Mouse (Mus musculus) 3134 (cell line): ENCODE measurements around the gene Frmd4a.

Source experiments
- DNase-seq: peaks from one replicate; pipeline ENCODE4 v3.0.0-alpha.2; 2011; ENCODE audit warnings: low spot score; ENCODE audit not compliant: insufficient read length; ENCODE audit errors: extremely low read depth

The Frmd4a gene

DNA sequence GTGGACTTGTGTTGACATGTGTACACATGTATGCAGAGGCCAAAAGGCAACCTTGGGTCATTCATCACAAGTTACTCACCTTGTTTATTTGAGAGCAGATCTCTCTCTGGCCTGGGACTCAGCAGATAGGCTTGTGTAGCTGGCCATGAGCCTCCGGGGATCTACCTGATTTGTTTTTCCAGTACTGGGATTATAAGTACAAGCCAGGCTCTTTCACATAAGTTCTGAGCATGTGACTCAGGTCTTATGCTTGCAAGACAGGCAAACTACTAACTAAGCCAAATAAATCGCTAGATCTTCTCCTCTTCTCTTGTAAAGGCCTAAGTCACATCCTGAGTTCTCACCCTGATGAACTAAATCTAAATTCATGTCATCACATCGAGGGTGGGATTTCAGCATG, 361.3 kb downstream of the Frmd4a start:
- DNase-seq = no peak

DNA sequence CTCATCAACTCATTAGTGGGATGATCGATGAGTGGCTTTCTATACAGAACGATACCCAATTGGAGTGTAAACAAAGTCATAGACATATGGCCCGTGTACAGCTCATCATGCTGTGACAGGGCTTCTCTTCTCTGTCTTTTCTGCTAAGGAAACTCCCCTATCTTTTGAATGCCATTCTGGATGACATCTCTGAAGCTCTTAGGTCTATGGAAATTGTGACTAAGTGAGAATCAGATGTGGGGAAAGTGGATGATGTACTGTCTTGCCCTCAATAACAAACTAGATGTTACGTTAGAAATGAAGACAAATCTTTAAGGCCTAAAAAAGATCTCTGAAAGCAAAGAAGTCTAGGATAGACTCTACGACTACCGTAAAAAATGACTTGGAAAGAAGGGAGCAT, 362.9 kb downstream of the Frmd4a start:
- DNase-seq = no peak

DNA sequence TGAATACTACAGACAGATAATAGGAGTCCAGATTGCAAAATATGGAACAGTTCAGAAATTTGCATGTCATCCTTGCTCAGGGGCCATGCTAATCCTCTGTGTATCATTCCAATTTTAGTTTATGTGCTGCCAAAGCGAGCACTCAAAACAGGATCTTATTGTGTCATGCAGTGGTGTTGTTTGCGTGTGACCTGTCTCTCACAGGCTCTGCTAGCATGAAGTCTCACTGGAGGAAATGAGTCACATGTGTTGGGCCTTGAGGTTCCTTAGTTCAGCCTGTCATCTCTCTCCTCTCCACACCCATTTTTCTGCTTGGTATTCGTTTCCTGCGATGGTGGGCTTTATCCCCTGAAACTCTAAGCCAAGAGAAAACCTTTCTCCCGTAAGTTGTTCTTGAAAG, 363.4 kb downstream of the Frmd4a start:
- no peak for DNase-seq

DNA sequence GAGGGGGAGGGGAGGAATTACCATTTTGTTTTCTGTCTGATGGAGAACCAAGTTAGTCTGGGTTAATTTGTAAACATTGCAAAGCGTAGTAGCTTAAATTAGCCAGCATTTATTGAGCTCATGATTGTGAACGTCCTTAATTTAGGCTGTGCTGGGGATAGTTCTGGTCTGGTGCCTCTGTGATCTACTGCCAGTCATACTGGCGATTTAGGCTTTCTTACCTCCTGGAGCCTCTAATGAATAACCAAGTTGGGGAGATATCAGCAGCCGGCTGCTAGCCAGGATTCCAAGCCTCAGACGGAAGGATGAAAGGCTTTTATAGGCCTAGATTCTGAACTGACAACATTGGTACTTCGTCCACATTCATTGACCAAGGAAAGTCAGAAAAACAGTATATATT, 369.0 kb downstream of the Frmd4a start:
- DNase-seq = no peak

GRCm38 (mm10) chr2:4389330-4389729, 371.8 kb downstream of the Frmd4a start:
- DNase-seq = no peak

- no peak for DNase-seq
These were observed 373.6 kb downstream of the Frmd4a start for GRCm38 (mm10) chr2:4391091-4391490.

DNA sequence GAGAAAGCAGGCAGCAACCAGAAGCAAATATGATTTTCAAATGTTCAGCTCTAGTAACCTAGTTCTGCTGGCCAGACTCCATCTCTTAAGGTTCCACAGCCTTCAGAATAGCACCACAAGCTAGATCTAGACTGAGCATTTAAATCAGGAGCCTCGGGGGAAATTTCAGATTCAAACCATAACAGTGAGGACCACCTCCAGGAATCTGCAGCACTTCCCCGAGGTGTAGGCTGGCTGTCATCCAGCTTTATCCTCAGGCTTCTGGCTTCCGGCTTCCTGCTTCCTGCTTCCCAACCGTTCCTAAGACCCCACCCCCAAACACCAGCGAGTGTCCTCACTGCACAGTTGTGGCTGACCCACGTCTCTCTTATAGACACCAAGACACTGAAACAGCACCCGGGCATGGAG, 374.2 kb downstream of the Frmd4a start:
- no peak for DNase-seq

DNA sequence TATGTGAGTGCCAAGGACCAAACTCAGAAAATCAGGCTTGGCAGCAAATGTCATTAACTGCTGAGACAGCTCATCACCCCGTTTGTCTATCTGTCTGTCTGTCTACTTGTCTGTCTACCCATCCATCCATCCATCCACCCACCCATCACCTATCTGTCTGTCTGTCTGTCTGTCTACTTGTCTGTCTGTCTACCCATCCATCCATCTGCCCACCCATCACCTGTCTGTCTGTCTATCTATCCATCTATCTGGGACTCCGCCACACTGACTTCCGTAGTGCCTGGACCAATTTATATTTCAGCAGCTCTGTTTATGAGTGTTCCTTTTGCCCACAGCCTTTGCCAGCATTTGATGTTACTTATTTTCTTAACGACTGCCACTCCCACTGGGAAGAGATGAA, 375.5 kb downstream of the Frmd4a start:
- DNase-seq = no peak

- DNase-seq = no peak
These were observed 377.1 kb downstream of the Frmd4a start for GRCm38 (mm10) chr2:4394641-4395040.

GRCm38 (mm10) chr2:4399721-4400120, 382.2 kb downstream of the Frmd4a start:
- no peak for DNase-seq

DNA sequence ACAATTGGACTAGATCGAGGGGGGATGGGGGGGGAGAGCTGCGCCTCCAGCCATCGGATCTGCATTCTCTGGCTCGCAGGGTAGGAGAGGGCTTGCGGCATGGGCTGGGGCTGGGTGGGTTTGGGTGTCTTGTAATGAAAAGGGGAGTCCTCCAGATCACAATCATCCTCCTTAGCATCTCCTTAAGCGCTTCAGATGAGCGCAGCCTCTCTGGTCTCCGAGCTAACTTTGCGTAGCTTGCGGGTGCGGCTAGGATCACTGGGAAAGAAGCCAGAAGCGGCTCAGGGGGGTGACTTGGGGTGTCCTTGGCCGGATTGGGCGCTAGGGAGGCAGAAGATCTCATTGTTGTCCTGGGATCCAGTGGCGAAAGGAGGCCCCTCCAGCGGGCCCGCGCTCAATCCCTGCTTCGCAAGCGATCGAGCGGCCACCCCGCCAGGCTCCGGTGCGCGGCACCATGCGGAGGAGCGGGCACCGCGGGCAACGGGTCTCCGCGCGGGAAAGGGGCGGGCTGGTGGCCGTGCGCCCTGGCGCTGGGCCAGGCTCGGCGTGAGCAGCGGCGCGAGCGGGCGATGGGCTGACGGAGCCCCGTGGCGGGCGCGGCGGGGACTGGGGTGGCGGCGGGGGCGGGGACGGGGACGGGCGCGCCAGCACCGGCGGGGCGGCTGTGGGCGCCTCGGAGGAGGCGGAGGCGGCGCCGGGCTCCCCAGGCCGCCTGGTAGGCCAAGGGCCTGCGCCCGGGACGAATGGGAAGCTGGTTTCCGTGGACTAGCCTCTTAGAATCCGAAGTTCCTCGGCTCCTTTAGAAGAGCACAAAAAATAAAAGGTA, 383.5 kb downstream of the Frmd4a start:
- DNase-seq = no peak

DNA sequence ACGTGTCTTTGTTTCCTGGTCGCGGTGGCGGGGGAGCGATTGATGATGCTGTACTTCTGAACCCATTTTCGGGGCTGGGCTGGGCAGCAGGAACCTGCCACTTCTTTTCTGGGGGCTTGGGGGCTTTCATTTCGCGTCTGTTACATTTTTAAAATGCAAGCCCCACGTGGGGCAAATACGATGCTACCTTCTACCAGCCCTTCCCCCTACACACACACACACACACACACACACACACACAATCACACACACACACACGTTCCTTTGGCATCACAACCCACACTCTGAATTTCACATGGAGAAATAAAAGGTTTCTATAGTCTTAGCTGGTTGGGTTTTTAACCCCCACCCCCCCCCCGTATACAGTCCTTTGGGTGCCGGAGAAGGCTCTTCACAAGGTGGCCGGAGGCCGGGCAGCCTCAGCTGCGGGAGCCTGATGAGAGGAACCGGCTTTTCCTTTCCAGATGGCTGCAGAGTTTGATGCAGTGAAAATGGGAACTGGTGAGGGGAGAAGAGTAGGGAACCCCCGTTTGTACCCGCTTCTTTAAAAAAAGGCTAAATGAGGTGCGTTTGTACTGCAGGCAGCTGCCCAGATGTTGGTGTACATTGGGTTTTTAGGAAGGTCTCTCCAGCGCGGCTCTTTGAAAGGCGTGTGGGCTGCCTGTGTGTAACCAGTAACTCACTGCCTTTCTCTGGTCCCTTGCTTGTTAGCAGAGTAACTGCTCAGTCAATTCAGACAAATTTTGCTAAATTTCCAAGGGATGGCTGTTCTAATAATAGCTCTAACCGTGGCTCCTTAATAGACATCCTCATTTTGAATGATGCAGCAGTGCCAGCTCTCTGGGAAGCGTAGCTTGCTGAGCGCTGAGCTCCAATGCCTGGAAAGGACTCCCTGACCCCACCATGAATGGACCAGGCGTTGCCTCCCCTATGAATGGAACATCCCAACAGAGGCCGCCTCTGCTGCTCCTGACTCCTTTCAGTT, 384.4 kb downstream of the Frmd4a start:
- DNase-seq = no peak

DNA sequence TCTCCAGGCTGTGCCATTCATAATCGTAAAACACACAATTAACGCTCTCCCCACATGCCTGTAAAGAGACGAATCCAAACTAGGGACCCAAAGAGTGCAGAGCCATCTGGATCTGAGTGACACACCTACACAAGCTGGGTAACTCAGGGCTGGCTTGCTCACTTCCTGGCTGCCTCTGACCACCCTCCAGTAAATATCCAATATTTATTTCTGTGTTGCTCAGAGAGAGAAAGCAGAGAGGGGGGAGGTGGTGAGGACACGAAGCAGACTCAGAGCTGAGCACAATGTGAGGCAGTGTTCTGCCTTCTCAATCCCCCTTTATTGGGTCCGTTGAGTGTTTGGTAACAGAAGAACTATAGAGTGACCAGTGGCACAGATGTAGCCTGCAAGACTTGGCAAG, 389.5 kb downstream of the Frmd4a start:
- no peak for DNase-seq

- no peak for DNase-seq
These were observed 392.4 kb downstream of the Frmd4a start for GRCm38 (mm10) chr2:4409810-4410433.

DNA sequence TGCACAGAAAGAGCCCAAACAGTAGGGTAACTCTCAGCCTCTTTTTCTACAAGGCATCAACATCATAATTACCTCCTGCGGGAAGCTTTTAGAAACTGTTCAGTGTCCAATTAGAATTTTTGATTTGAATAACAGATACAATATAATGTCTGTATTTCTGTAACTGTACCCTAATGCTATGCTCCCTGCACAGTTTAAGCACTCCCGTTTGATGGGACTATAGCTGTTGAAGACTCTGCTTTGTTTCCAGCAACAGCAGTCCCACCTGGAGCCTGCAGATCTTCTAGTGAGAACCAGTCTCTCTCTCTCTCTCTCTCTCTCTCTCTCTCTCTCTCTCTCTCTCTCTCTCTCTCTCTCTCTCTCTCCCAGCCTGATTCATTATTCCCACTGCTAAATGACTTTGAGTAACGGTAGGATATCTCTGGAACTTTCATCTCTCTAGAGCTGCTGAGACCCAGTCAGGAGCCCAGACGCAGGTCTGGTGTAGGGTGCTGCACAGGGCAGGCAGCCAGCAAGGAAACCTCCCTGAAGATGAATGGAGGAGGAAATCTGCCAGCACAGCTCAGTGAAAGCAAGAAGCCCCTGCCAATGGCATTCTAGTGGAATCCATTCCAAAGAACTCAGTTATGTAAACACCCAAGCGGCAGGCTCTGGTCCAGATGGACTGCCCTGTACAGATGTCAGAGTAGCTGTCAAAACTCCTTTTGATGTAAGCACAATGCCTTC, 395.5 kb downstream of the Frmd4a start:
- DNase-seq = peak; percentile 57

DNA sequence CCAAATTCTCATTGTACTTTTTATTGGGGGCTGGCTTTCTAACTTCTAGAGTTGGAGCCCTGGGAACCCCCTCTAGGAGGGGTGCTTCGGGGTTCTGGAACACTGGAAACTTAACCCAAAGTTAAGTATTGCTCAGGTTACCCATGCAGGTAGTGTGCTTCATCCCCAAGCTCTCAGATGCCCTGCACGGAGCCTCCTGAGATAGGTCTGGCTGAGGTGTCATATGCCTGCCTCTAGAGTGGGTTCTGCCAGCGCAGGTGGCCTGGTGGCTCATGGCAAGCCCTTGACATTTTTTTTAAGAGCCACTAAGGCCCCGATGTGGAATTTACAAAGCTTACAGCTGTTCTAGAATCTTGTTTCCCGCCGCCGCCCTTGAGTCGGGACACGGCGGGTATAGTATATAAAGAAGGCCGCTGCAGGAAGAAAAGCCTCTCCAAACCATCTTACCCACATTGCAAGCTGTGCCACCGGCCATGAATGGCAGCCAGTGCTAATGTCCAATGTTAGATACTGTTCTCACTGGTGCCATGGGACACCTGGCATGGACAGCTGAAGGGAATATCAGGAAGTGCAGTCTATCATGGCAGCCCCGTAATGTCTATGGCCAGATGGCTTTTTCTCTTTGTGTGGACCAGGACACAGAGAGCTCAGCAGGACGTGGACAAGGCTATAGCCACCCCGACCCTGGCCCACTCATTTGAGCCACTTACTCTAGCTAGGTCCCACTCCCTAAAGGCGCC, 396.2 kb downstream of the Frmd4a start:
- DNase-seq = no peak

GRCm38 (mm10) chr2:4420679-4421312, 403.3 kb downstream of the Frmd4a start:
- no peak for DNase-seq

DNA sequence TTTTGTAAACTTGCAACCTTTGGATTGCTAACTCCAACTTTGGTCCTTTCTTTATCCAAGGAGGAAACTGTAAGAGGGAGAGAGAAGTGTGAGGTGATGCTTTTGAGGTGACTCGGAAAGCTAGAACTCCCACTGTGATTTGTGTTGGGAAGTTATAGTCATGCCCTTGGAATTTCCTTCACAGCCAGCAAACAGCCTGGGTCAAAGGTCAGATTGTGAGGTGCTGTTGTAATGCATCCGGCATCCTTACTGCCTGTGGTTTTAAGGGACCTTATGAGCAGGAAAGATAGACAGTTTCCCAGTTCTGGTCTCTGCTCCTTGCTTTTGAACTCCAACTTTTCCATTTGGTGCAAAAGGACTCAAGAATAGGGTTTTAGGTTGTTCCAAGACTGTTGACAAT, 404.2 kb downstream of the Frmd4a start:
- peak; percentile 70 for DNase-seq

DNA sequence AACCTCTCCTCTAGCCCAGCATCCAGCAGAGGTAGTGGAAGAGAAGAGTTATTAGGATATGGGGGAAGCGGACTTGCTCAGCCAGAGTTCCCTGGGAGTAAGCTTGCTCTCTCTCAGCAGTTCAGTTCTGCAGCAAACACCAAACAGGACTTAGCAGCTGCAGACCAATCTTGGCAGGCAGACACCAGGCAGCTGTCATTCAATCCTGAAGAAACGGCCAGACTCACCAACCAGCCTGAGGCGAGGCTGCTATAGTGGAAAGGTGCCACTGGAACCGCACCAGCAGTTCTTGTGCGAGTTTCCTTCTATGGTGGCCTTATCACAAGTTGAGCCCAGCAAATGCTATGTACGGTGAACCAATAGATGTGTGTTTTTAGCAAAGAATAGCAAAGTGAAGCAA, 406.4 kb downstream of the Frmd4a start:
- no peak for DNase-seq
